Mouse (Mus musculus) duodenum, adult 2 months (tissue): ENCODE results near the gene Fbxo44. TPM values are rescaled to one million over a fixed set of nuclear protein-coding genes. Genes with fewer than 3 reads are reported as not detected.

Source experiments
- polyA plus RNA-seq: library from polyadenylated mRNA; depleted of rRNA; stranded (reverse); fragments of >200 nt; gene quantifications from 2 replicates; pipeline ENCODE4 v1.2.3, GENCODE M21; 2012; ENCODE audit warnings: low replicate concordance; rRNA removed

Fbxo44 gene
- polyA plus RNA-seq: 10.8 and 13.5 TPM in 2 replicates

GRCm38 (mm10) chr4:148160436-148161390 is at the start of gene Fbxo44, which contains the start of gene Fbxo2:
Gene Fbxo44 (minus strand): TSS chr4:148160482.
Gene Fbxo2 (plus strand): TSS chr4:148160621.

GRCm38 (mm10) chr4:148151267-148152168 is 8.8 kb downstream of the Fbxo44 start, which contains the start of gene Fbxo6:
Gene Fbxo6 (minus strand): TSS chr4:148152140.

GRCm38 (mm10) chr4:148130561-148131413 is 29.5 kb downstream of the Fbxo44 start, which contains the start of gene Draxin:
Gene Draxin (minus strand): TSS chr4:148130698.

GRCm38 (mm10) chr4:148130133-148130532 is 30.1 kb downstream of the Fbxo44 start, which contains the start of gene Mad2l2:
Gene Mad2l2 (plus strand): TSS chr4:148130384.

Other genes starting within 250 kb of the Fbxo44 start
- gene Plod1, start 223.7 kb downstream of the Fbxo44 start, polyA plus RNA-seq: 12.4 and 13.9 TPM in 2 replicates
- 118 and 193 TPM in 2 replicates for gene 2510039O18Rik, start 219.6 kb downstream of the Fbxo44 start, polyA plus RNA-seq
- not detected in 2 replicates for gene Nppb, start 174.7 kb downstream of the Fbxo44 start, polyA plus RNA-seq
- gene Nppa, start 159.8 kb downstream of the Fbxo44 start, polyA plus RNA-seq: not detected in 2 replicates
- 2.5 TPM in 2 replicates for gene Clcn6, start 121.7 kb downstream of the Fbxo44 start, polyA plus RNA-seq
- gene Mthfr, start 121.4 kb downstream of the Fbxo44 start, polyA plus RNA-seq: 4.0 and 7.1 TPM in 2 replicates
- gene Agtrap, start 72.5 kb downstream of the Fbxo44 start, polyA plus RNA-seq: 17.5 and 26.5 TPM in 2 replicates
- 12.9 and 14.4 TPM in 2 replicates for gene Mad2l2, start 30.1 kb downstream of the Fbxo44 start, polyA plus RNA-seq
- 0.08 TPM in 1 of 2 replicates, not detected in the other for gene Draxin, start 29.8 kb downstream of the Fbxo44 start, polyA plus RNA-seq
- 32.2 and 64.6 TPM in 2 replicates for gene Fbxo6, start 8.3 kb downstream of the Fbxo44 start, polyA plus RNA-seq
- gene Fbxo2, start 139 bp upstream of the Fbxo44 start, polyA plus RNA-seq: 0.19 and 0.60 TPM in 2 replicates
- gene Disp3, start 127.5 kb upstream of the Fbxo44 start, polyA plus RNA-seq: 0.13 and 0.92 TPM in 2 replicates